Comparison of ENCODE assay signal across 13 mouse cellular contexts in the genomic region with DNA sequence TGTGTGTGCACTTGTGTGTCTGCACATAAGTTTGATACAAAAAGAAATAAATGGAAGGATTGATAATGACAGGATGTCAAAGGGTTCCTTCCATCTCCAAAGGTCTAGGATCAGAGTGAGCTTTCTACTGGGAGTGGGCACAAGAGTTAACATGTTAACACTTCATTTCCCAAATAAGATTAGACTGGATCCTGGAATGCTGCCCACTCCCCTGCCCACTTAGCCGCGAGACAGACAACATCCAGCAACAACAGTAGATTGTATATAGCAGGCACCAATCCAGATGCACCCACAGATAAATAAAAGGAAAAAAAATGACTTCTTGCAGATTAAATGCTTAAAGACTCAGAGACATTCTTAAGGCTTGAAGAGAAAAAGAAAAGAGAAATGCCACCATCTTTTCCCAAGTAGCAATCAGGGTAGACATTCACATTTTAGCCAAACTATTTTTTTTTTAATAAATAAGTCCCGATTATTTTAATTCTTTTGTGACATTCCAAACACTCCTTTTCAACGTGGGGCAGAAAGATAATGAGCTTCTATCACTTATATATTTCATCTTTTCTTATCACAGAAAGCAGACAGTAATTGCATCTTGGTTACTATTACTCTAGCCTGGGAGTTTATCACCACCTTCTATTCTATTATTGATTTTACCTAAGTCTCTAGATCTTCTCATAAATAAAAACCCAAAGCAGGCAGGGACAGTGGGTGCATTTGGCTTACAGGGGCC.
"Had no signal": no experiment of that assay in that cellular context is flagged by ENCODE, and none has a peak within 500 bp of the region (broad histone marks: within the 10 kb centered on the region; RNA-seq: fewer than 3 reads in every experiment).

No protein-coding gene starts in this region.

- H3K4me1 ChIP-seq: limb, embryonic 15.5 days; midbrain, embryonic 10.5 days; midbrain, embryonic 15.5 days; neural tube, embryonic 13.5 days had no signal

- H3K4me3 ChIP-seq: intestine, embryonic 15.5 days; limb, embryonic 15.5 days; liver, embryonic 12.5 days; midbrain, embryonic 10.5 days; midbrain, embryonic 15.5 days; neural tube, embryonic 13.5 days had no signal

- H3K27me3 ChIP-seq: intestine, embryonic 15.5 days; limb, embryonic 15.5 days; liver, embryonic 12.5 days; midbrain, embryonic 15.5 days; neural tube, embryonic 13.5 days had no signal

- DNase-seq: kidney, adult 18-20 months; kidney, postnatal 10 days; lung, postnatal 36 days; right cerebral cortex, adult 18-20 months; right cerebral cortex, postnatal 25 days; thymus, adult 2 months; thymus, postnatal 25 days had no signal

- H3K36me3 ChIP-seq: intestine, embryonic 15.5 days; limb, embryonic 15.5 days; liver, embryonic 12.5 days; midbrain, embryonic 10.5 days; midbrain, embryonic 15.5 days; neural tube, embryonic 13.5 days had no signal

- H3K27ac ChIP-seq: intestine, embryonic 15.5 days; limb, embryonic 15.5 days; liver, embryonic 12.5 days; midbrain, embryonic 10.5 days; midbrain, embryonic 15.5 days; neural tube, embryonic 13.5 days had no signal
